Mouse (Mus musculus) R1 (cell line): ENCODE data around the gene Actb.
"Not testable (repeated sequence)": the region's sequence is repeated elsewhere in the genome, so short reads cannot be mapped to it uniquely, and the experiment has no call there.

ENCODE experiments used
- DNase-seq: peaks from one replicate; pipeline ENCODE4 v3.0.0-alpha.2; 2018; ENCODE audit warnings: low read depth, low spot score

The Actb gene

GRCm38 (mm10) chr5:142902506-142903314 lies 3.8 kb downstream of the Actb start:
- DNase-seq, result peak; percentile 84

GRCm38 (mm10) chr5:142901846-142902505 lies 4.6 kb downstream of the Actb start:
- DNase-seq, result peak; percentile 85

GRCm38 (mm10) chr5:142901355-142901802 lies 5.2 kb downstream of the Actb start:
- peak; percentile 85 for DNase-seq

- no peak for DNase-seq
Measured at GRCm38 (mm10) chr5:142900651-142901050, 5.9 kb downstream of the Actb start.

GRCm38 (mm10) chr5:142899932-142900533 lies 6.5 kb downstream of the Actb start:
- DNase-seq, result peak; percentile 60

GRCm38 (mm10) chr5:142899057-142899601 lies 7.4 kb downstream of the Actb start:
- peak; percentile 58 for DNase-seq

- no peak for DNase-seq
Measured at GRCm38 (mm10) chr5:142898316-142898715, 8.2 kb downstream of the Actb start.

GRCm38 (mm10) chr5:142897568-142898248 lies 8.8 kb downstream of the Actb start:
- peak; percentile 82 for DNase-seq

- DNase-seq, result no peak
Measured at GRCm38 (mm10) chr5:142896713-142897112, 9.8 kb downstream of the Actb start.

- DNase-seq, result no peak
Measured at GRCm38 (mm10) chr5:142896192-142896591, 10.4 kb downstream of the Actb start.

- DNase-seq, result peak; percentile 90
Measured at GRCm38 (mm10) chr5:142894918-142895613, 11.5 kb downstream of the Actb start, which contains the start of gene Fbxl18. TSS of gene Fbxl18 (minus strand) at chr5:142895421.

- no peak for DNase-seq
Measured at GRCm38 (mm10) chr5:142891396-142891795, 15.2 kb downstream of the Actb start.

GRCm38 (mm10) chr5:142887533-142887932 lies 19.0 kb downstream of the Actb start:
- DNase-seq, result not testable (repeated sequence)

- DNase-seq, result peak; percentile 90
Measured at GRCm38 (mm10) chr5:142886761-142887160, 19.8 kb downstream of the Actb start.

- DNase-seq, result no peak
Measured at GRCm38 (mm10) chr5:142886181-142886580, 20.4 kb downstream of the Actb start.

GRCm38 (mm10) chr5:142882471-142882870 lies 24.1 kb downstream of the Actb start:
- DNase-seq, result no peak

- DNase-seq, result no peak
Measured at GRCm38 (mm10) chr5:142881936-142882335, 24.6 kb downstream of the Actb start.

GRCm38 (mm10) chr5:142880806-142881516 lies 25.6 kb downstream of the Actb start:
- peak; percentile 90 for DNase-seq

GRCm38 (mm10) chr5:142880246-142880645 lies 26.3 kb downstream of the Actb start:
- no peak for DNase-seq
